Mouse (Mus musculus) layer of hippocampus, adult 9-10 months (tissue): ENCODE results near the gene En2.

Source experiments
- DNase-seq: peaks from one replicate; pipeline ENCODE4 v3.0.0; 2022; ENCODE audit warnings: low spot score

En2 gene

GRCm38 (mm10) chr5:28159891-28160470, 5.5 kb upstream of the En2 start:
- no peak for DNase-seq

DNA sequence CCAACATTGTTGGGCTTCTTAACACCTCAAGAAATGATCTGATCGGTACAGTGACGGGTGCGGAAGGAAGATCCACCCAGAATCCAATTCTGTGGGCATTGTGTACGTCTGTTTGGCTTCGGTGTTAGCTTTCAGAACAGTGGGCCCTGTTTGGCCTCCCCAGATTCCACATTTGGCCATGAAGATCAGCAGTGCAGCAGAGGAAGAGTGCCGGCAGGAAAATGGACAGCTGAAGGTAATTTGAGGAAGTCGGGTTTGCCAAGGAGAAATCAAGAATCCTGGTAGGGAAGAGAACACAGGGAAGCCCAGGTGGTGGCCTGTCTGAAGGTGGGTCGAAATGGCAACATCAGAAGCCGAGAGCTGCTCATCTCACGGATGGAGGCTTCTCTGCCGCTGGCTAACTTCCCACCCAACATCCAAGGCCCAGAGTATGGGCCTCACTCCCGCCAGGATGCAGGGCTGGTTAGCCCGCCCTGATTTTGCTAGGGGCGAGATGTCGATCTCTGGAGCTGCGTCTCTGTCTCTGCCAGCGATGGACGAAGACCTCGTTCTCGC, 4.0 kb upstream of the En2 start:
- DNase-seq = no peak

DNA sequence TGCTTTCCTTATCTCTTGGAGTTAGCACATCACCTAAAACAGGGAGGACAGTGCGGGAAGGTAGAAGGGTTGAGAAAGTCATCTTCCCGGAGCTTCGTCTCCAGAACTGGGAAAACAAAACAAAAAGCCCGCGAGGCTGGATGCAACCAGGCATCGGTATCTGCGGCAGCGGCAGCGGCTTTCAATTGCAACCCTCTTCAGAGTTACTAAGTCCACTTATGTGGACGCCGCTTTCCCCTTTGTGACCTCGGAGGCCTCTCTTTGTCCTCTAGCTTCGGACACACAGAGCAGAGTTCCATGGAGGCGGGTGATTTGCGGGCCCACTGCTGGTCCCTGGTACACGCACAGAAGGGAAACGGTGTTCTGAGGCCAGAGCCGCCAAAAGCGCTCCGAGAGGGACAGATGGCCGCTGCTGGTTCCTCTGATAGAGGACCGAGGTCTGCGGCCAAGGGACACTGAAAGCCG, 3.5 kb upstream of the En2 start:
- DNase-seq = no peak

DNA sequence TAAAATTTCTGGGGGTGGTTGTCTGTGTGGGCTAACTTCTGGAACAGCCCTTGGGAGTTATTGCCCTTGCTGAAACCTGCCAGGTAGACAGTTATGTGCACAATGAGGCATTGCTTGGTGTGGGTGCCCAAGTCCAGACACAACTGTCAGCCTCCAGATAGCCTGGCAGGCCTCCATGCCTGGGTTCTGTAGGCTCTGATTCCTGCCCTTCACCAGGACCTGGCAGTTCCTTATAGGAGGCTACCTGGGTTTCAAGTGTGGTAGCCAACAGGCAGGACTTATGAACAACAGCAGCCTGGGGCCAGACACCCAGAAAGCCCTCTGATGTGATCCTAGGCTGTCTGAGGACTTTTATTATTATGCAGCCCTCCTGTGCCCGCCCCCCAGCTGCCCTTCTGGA, 1.6 kb upstream of the En2 start:
- no peak for DNase-seq

GRCm38 (mm10) chr5:28166256-28167231, 1.1 kb downstream of the En2 start:
- DNase-seq = no peak

GRCm38 (mm10) chr5:28167611-28168252, 2.2 kb downstream of the En2 start:
- no peak for DNase-seq

- DNase-seq = no peak
These were observed 3.0 kb downstream of the En2 start for GRCm38 (mm10) chr5:28168253-28169165.

GRCm38 (mm10) chr5:28169166-28169801, 3.8 kb downstream of the En2 start:
- DNase-seq = no peak

- DNase-seq = no peak
These were observed 4.6 kb downstream of the En2 start for GRCm38 (mm10) chr5:28170081-28170480.

- no peak for DNase-seq
These were observed 5.4 kb downstream of the En2 start for GRCm38 (mm10) chr5:28170892-28171291.

DNA sequence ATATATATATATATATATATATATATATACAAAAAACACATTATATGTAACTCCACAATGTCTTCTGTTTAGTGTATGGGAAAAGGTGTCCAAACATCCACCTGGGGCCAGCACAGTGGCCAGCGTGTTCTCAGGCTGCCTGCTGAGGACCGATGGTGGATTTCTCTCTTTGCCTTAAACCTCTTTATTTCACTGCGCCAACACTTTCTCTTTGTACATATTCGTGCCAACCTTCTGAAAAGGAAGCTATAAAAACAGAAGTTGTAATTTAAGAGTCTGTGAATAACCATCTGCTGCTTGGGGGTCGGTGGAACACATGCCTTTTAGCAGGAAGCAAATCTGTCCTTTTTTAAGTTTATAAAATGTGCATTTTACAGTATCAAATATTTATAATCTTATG, 6.2 kb downstream of the En2 start:
- DNase-seq = no peak

- no peak for DNase-seq
These were observed 6.9 kb downstream of the En2 start for GRCm38 (mm10) chr5:28172261-28172920.

DNA sequence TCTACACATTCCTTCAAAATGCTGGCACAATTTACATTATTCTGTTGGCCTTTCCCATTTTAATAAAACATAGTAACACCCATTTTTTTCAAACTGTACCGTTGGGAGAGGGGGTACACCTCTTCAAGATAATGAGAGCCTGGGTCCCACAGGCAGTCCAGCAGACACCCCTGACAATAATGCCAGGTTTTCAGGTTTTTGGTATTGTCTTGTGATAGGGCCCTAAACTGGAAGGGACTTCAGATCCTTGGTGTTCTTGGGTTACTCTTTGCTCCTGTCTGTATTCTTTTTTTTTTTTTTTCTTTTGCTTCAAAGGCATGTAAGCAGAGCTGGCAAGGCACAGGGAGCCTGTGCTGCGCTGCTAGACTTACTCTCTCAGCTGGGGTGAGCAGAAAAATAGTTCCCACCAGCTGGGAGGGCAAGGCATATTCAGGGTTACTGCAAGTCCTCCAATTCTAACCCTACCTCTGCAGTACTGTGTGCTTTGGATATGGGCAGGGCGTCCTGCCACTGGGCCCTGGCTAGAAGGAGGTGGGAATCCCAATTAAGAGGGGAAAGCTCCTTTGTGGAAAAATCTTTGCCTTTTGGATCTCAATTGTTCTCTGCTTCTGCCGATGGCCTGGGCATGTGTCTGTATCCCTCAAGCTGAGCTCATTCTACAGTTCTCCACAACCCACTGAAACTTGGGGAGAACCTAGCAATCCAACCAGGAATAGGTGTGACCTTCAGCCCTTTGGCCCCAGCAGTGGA, 7.6 kb downstream of the En2 start:
- DNase-seq = no peak

GRCm38 (mm10) chr5:28173674-28174073, 8.2 kb downstream of the En2 start:
- DNase-seq = no peak

- no peak for DNase-seq
These were observed 8.6 kb downstream of the En2 start for GRCm38 (mm10) chr5:28174086-28174485.

GRCm38 (mm10) chr5:28174876-28175569, 9.5 kb downstream of the En2 start:
- DNase-seq = no peak

DNA sequence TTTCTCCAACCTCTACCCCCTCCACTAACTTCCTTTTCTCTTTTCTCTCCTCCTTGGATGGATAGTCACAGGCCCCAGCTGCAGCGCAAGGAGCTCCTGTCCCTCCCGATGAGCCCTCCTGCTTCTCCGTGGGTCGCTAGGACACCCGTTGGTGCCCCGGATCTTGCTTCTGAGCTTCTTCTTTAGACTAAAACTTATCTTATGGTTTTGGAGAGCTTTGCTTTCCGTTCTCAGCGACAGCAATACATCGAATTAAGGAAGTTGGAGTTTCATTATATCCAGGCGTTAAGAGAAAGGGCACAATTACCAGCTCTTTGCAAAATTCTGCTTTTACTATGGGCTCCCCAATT, 10.1 kb downstream of the En2 start:
- DNase-seq = no peak

DNA sequence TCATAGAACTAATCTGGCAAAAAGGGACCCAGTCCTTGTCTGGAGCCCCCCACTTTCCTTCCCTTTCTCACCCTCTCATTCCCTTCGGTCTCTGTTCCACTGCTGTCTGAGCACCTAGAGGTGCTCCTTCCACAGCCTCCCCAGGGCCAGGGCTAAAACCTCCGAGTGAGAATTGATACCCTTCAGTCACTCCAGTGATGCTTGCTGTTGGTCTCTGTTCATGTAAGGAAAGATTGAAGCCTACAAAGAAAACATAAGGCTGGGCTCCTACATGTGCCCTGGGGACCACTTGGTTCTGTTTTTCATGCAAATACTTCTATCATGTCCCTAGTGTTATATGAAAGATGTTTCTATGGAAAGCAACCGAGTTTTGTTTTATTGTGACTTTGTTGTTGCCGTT, 10.5 kb downstream of the En2 start:
- DNase-seq = no peak

GRCm38 (mm10) chr5:28176585-28176984, 11.1 kb downstream of the En2 start:
- DNase-seq = no peak
